Mouse (Mus musculus): ENCODE results near the gene Edar. TPM values are rescaled to one million over a fixed set of nuclear protein-coding genes. Genes with fewer than 3 reads are reported as not detected.

The Edar gene
- polyA plus RNA-seq, 1 experiment from 2014 or later = 0.07 TPM

DNA sequence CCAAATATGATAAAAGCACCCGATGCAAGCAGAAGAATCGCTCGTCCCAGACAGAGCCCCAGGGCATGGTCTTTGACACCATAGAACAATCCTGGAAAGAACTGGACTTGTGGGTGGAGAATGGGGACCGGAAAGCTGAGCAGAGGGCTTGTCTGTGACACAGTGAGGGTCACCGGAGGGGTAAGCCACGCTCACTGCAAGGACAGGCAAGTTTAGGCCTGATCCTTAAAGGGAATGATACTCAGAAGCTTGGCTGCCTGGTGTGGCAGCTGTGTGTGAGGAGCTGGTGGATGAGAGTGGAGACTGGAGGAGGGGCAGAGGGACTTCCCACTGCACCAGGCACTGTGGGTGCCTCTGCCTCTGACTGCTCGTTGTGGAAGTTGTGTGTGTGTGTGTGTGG is 15.6 kb upstream of the Edar start:
- no peak overlapping the region for H3K27ac ChIP-seq (ENCODE audit: low read depth, low read length)
- H3K4me2 ChIP-seq (ENCODE audit: low read depth, low read length) = no peak overlapping the region
- no peak for ATAC-seq (ENCODE audit: low read depth)
- no peak overlapping the region for H3K4me3 ChIP-seq (ENCODE audit: low read depth, low read length)
- no peaks in the 10 kb centered on the region for H3K27me3 ChIP-seq (ENCODE audit: control insufficient read depth, insufficient read depth, low read length)
- no peaks in the 10 kb centered on the region for H3K4me1 ChIP-seq (ENCODE audit: control insufficient read depth, insufficient read depth, low read length)
- H3K9ac ChIP-seq (replicated peaks; ENCODE audit: low read depth, low read length) = no peak overlapping the region
- no peaks in the 10 kb centered on the region for H3K9me3 ChIP-seq (ENCODE audit: control insufficient read depth, low read length)
- H3K36me3 ChIP-seq (ENCODE audit: control insufficient read depth, insufficient read depth, low read length) = no peaks in the 10 kb centered on the region
- WGBS = 77% methylated on average over 7 of the region's 7 CpGs

DNA sequence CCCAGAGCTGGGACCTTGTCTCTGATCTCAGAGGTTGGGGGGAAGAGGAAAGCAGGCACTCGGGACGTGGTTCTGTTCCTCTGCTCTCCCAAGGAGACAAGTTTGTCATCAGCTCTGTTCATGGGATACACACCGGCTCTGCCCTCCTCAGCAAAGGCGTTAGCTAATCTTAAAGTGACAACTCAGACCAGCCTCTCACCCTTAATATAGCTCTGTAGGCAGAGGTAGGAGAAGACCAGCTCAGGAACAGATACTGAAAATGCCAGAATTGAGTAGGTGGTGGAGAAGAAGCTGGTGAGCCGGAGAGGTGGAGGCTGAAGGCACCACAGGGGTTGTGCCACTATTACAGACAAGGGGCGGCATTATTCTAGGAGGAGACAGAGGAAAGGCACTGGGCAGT is 3.8 kb upstream of the Edar start:
- Histone ChIP-seq H3K9me3 (ENCODE audit: control insufficient read depth, low read length) (no peaks in the 10 kb centered on the region), H3K4me2 (ENCODE audit: low read depth, low read length) (no peak overlapping the region), H3K36me3 (ENCODE audit: control insufficient read depth, insufficient read depth, low read length) (no peaks in the 10 kb centered on the region), H3K4me3 (ENCODE audit: low read depth, low read length) (no peak overlapping the region), H3K27me3 (ENCODE audit: control insufficient read depth, insufficient read depth, low read length) (no peaks in the 10 kb centered on the region), H3K9ac (replicated peaks; ENCODE audit: low read depth, low read length) (no peak overlapping the region), H3K4me1 (ENCODE audit: control insufficient read depth, insufficient read depth, low read length) (no peaks in the 10 kb centered on the region), H3K27ac (ENCODE audit: low read depth, low read length) (no peak overlapping the region)
- no peak for ATAC-seq (ENCODE audit: low read depth)
- WGBS = 85% methylated on average over 6 of the region's 6 CpGs

DNA sequence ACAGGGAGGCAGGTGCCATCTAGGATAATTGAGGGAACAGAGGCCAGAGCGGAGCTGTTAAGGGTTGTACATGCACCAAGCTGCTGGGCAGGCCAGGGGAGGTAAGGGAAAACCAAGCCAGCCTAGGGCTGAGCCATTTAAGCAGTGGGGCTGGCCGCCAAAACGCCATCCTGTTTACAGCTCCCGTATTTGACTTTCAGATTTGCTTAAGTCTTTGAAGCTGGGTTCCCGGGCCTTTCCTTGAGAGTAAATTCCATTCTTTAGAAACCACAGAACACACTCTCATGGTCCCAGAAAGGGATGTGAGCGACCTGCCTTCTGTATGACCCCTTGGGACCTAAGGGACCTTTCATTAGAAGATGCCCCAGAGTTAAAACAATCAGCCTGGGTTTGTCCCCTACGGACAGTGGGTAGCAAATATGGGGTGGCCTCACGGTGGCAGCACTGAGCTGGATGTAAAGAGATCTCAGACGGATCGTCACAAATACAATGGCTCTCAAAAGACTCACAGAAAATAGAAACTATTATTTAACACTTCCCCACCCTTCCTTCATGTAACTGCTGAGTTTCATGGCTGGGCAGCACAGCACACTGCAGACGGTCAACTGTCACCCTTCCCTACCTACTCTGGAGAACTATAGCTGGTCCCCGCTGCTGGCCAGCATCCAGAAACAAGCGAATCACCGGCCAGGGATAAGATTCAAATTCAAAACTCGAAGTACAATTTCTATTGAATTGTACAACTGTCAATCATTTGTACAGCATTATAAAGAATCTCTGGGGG is 2.0 kb downstream of the Edar start:
- H3K27me3 ChIP-seq (ENCODE audit: control insufficient read depth, insufficient read depth, low read length) = no peaks in the 10 kb centered on the region
- 27% methylated on average over 15 of the region's 15 CpGs for WGBS

DNA sequence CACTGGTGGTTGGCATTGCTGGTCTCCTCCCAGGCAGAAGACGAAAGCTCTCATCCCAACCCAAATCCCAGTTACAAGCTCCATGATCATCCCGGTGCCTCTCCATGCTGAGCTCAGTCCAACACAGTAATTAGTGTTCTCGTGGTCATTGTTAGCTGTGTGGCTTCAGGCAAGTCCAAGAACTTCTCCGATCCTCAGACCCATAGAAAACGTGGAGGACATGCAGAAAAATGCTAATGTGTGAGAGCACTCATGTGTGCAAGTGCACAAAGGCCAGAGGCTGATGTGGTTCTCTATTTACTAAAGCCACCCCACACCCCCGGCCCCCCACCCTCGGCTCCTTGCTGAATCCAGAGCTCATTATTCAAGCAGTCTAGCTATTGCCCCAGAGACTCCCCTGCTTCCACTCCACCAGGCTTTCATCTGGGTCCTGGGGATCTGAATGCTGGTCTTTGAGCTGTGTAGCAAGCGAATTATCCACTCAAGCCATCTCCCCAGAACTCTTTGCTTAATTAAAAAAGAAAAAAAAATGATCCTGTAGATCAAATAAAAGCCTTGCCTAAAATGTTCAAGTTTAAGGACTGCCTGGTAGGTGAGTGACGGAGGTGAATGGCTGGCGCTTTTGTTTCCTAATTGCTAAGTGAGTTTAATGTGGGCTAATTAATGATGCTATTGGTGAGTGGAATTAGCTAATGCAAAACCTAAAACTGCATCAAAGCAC is 2.7 kb downstream of the Edar start:
- Histone ChIP-seq H3K4me2 (ENCODE audit: low read depth, low read length) (no peak overlapping the region), H3K27ac (ENCODE audit: low read depth, low read length) (no peak overlapping the region)
- peak; percentile 33; the same call in 1 of the 2 replicates for ATAC-seq (ENCODE audit: low read depth)

More for the DNA sequence above, 2.0 kb downstream of the Edar start:
- Histone ChIP-seq H3K27ac (ENCODE audit: low read depth, low read length) (no peak overlapping the region), H3K9me3 (ENCODE audit: control insufficient read depth, low read length) (no peaks in the 10 kb centered on the region), H3K4me3 (ENCODE audit: low read depth, low read length) (no peak overlapping the region), H3K4me1 (ENCODE audit: control insufficient read depth, insufficient read depth, low read length) (0 out of 2 replicates have a peak, but pooled peaks cover 2% of the 10 kb centered on the region), H3K9ac (replicated peaks; ENCODE audit: low read depth, low read length) (no peak overlapping the region), H3K4me2 (ENCODE audit: low read depth, low read length) (peak overlapping the region; percentile 7; the same call in 1 of the 2 replicates), H3K36me3 (ENCODE audit: control insufficient read depth, insufficient read depth, low read length) (no peaks in the 10 kb centered on the region)
- ATAC-seq (ENCODE audit: low read depth) = peak; percentile 71

DNA sequence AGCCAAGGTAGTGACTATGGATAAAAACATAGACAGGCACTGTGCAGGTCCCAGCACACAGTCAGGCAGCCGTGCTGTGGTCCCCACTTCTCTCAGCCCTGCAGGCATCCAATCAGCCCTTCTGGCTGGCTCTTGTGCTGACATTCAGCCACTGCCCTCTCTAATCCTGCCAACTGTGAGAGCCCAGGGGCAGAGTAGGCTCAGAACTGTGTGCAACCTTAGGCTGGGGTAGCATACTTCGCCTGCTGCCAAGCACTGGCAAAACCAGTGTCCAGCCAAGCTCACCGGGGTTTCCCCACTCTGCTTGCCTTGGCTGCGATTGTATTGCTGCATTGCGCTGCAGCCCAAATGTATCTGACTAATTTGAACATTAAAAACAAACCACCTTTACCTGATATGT is 11.6 kb downstream of the Edar start:
- Histone ChIP-seq H3K36me3 (ENCODE audit: control insufficient read depth, insufficient read depth, low read length) (no peaks in the 10 kb centered on the region), H3K9me3 (ENCODE audit: control insufficient read depth, low read length) (no peaks in the 10 kb centered on the region), H3K9ac (replicated peaks; ENCODE audit: low read depth, low read length) (no peak overlapping the region), H3K4me1 (ENCODE audit: control insufficient read depth, insufficient read depth, low read length) (no peaks in the 10 kb centered on the region), H3K4me2 (ENCODE audit: low read depth, low read length) (no peak overlapping the region), H3K4me3 (ENCODE audit: low read depth, low read length) (no peak overlapping the region), H3K27ac (ENCODE audit: low read depth, low read length) (no peak overlapping the region), H3K27me3 (ENCODE audit: control insufficient read depth, insufficient read depth, low read length) (no peaks in the 10 kb centered on the region)
- 90% methylated on average over 5 of the region's 5 CpGs for WGBS
- no peak for ATAC-seq (ENCODE audit: low read depth)

More for the DNA sequence above, 2.7 kb downstream of the Edar start:
- no peaks in the 10 kb centered on the region for H3K9me3 ChIP-seq (ENCODE audit: control insufficient read depth, low read length)
- H3K27me3 ChIP-seq (ENCODE audit: control insufficient read depth, insufficient read depth, low read length) = no peaks in the 10 kb centered on the region
- H3K4me3 ChIP-seq (ENCODE audit: low read depth, low read length) = no peak overlapping the region
- WGBS = 35% methylated on average over 10 of the region's 10 CpGs
- no peaks in the 10 kb centered on the region for H3K36me3 ChIP-seq (ENCODE audit: control insufficient read depth, insufficient read depth, low read length)
- H3K4me1 ChIP-seq (ENCODE audit: control insufficient read depth, insufficient read depth, low read length) = 0 out of 2 replicates have a peak, but pooled peaks cover 2% of the 10 kb centered on the region
- H3K9ac ChIP-seq (replicated peaks; ENCODE audit: low read depth, low read length) = no peak overlapping the region

DNA sequence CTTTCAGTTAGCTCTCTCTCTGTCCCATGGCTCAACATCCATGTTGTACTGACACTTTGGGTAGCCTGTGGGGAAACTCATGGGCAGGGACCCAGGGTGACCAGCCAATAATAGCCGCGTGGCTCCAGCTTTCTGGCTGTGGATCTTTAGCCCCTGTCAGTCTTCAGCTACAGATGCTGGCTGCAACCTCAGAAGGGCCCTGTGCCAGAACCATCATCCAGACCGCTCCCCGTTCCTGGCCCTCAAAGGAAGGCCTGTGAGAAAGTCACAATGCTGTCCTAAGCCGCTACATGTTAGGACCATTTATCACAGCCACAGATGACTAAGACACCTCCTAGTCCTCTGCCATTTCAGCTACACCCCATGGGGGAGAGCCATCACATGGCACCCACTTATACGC is 12.0 kb downstream of the Edar start:
- Histone ChIP-seq H3K27me3 (ENCODE audit: control insufficient read depth, insufficient read depth, low read length) (no peaks in the 10 kb centered on the region), H3K36me3 (ENCODE audit: control insufficient read depth, insufficient read depth, low read length) (no peaks in the 10 kb centered on the region), H3K9ac (replicated peaks; ENCODE audit: low read depth, low read length) (no peak overlapping the region), H3K4me3 (ENCODE audit: low read depth, low read length) (no peak overlapping the region), H3K4me2 (ENCODE audit: low read depth, low read length) (no peak overlapping the region), H3K27ac (ENCODE audit: low read depth, low read length) (no peak overlapping the region), H3K9me3 (ENCODE audit: control insufficient read depth, low read length) (no peaks in the 10 kb centered on the region), H3K4me1 (ENCODE audit: control insufficient read depth, insufficient read depth, low read length) (no peaks in the 10 kb centered on the region)
- no peak for ATAC-seq (ENCODE audit: low read depth)
- 79% methylated on average over 6 of the region's 6 CpGs for WGBS

DNA sequence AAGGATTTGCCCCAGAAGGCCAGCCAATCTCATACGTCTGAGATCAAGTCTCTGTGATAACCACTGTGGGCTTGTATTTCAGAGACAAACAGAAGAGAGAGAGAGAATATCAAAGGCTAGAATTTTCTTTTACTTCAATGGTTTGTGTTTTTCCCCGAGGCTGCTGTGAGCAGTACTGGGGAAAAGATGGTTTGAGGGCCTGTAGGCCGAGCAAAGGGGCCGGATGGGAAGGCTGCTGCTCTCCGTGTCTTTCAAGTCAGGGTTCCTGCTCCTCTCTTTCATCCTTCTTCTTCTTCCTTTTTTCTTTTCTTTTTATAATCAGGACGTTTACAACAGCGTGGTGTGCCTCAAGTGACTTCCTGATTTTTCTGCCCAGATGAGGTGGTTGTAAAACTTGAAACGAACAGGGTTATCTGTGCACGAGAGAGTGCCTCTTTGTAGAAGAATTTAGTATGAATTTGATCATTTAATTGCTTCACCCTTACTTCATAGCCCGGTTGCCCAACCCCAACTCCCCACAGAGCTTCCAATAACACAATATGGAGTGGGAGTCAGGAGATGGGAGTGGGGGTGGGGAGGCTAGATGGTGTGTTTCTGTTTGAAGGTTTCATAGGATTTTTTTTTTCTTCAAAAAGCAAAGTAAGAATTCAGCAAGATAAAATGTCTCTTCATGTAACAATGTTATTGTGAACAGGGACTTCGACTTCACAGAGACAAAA is 16.0 kb downstream of the Edar start:
- 40% methylated on average over 11 of the region's 11 CpGs for WGBS
- no peak for ATAC-seq (ENCODE audit: low read depth)
- H3K27me3 ChIP-seq (ENCODE audit: control insufficient read depth, insufficient read depth, low read length) = no peaks in the 10 kb centered on the region
- no peak overlapping the region for H3K27ac ChIP-seq (ENCODE audit: low read depth, low read length)
- no peaks in the 10 kb centered on the region for H3K9me3 ChIP-seq (ENCODE audit: control insufficient read depth, low read length)
- no peak overlapping the region for H3K9ac ChIP-seq (replicated peaks; ENCODE audit: low read depth, low read length)
- no peaks in the 10 kb centered on the region for H3K36me3 ChIP-seq (ENCODE audit: control insufficient read depth, insufficient read depth, low read length)
- no peak overlapping the region for H3K4me3 ChIP-seq (ENCODE audit: low read depth, low read length)
- no peaks in the 10 kb centered on the region for H3K4me1 ChIP-seq (ENCODE audit: control insufficient read depth, insufficient read depth, low read length)
- H3K4me2 ChIP-seq (ENCODE audit: low read depth, low read length) = no peak overlapping the region

DNA sequence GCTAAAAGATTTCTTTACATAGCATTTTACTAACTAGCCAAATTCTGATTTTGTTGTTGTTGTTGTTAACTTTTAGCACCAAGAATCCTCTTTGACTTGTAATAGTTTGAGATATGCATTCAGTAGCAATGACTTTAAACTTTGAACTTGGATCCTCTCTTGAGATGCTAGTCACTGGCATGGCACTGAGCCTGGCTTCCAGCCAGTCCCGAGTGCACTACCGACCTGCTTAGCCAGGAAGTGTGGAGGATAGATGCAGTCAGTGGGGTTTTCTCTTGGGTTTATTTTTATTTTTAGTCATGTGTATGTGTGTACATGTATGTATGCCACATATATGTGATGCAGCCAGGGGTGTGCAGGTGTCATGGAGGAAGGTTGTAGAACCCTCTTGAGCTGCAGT is 17.7 kb downstream of the Edar start:
- H3K27me3 ChIP-seq (ENCODE audit: control insufficient read depth, insufficient read depth, low read length) = no peaks in the 10 kb centered on the region
- 79% methylated on average over 2 of the region's 2 CpGs for whole genome bisulfite sequencing
- H3K27ac ChIP-seq (ENCODE audit: low read depth, low read length) = no peak overlapping the region
- ATAC-seq (ENCODE audit: low read depth) = no peak
- no peaks in the 10 kb centered on the region for H3K9me3 ChIP-seq (ENCODE audit: control insufficient read depth, low read length)
- no peaks in the 10 kb centered on the region for H3K36me3 ChIP-seq (ENCODE audit: control insufficient read depth, insufficient read depth, low read length)
- H3K9ac ChIP-seq (replicated peaks; ENCODE audit: low read depth, low read length) = no peak overlapping the region
- H3K4me1 ChIP-seq (ENCODE audit: control insufficient read depth, insufficient read depth, low read length) = no peaks in the 10 kb centered on the region; the same call in 1 of the 2 replicates
- no peak overlapping the region for H3K4me3 ChIP-seq (ENCODE audit: low read depth, low read length)
- no peak overlapping the region for H3K4me2 ChIP-seq (ENCODE audit: low read depth, low read length)

DNA sequence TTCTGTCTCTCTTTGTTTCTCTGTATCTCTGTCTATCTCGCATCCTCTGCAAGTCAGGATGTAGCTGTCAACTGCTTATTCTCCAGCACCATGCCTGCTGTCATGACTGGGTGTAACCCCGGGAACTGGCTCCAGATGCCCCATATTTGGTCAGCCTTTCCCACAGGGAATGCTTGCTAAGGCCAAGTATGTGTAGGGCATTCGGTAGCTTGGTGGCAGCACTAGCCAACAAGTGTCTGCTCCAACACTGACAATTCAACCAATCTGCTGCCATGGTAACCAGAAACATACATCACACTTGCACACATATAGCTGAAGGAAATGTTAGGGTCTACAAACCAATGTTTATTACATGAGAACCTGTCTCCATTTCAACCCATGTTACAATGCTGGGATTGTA is 21.8 kb downstream of the Edar start:
- 85% methylated on average over 3 of the region's 3 CpGs for WGBS
- Histone ChIP-seq H3K9ac (replicated peaks; ENCODE audit: low read depth, low read length) (no peak overlapping the region), H3K9me3 (ENCODE audit: control insufficient read depth, low read length) (no peaks in the 10 kb centered on the region), H3K4me1 (ENCODE audit: control insufficient read depth, insufficient read depth, low read length) (peaks cover 16% of the 10 kb centered on the region), H3K4me2 (ENCODE audit: low read depth, low read length) (no peak overlapping the region), H3K4me3 (ENCODE audit: low read depth, low read length) (no peak overlapping the region), H3K27me3 (ENCODE audit: control insufficient read depth, insufficient read depth, low read length) (no peaks in the 10 kb centered on the region), H3K27ac (ENCODE audit: low read depth, low read length) (no peak overlapping the region), H3K36me3 (ENCODE audit: control insufficient read depth, insufficient read depth, low read length) (no peaks in the 10 kb centered on the region)
- ATAC-seq (ENCODE audit: low read depth) = no peak

All from neural tube, embryonic 14.5 days (tissue).